Mouse (Mus musculus) brain, embryonic 14.5 days (tissue): ENCODE results near the gene Gm5773. TPM values are rescaled to one million over a fixed set of nuclear protein-coding genes. Genes with fewer than 3 reads are reported as not detected.
"Not testable (repeated sequence)": the region's sequence is repeated elsewhere in the genome, so short reads cannot be mapped to it uniquely, and the experiment has no call there.

Experiments used
- DNase-seq: peaks from one replicate; pipeline ENCODE4 v3.0.0-alpha.2; 2011; ENCODE audit warnings: low read depth
- polyA plus RNA-seq: library from polyadenylated mRNA; depleted of rRNA; stranded (reverse); fragments of >200 nt; gene quantifications from 2 replicates; pipeline ENCODE4 v1.2.3, GENCODE M21; 2012; rRNA removed

Gm5773 gene
- not detected in 2 replicates for polyA plus RNA-seq

DNA sequence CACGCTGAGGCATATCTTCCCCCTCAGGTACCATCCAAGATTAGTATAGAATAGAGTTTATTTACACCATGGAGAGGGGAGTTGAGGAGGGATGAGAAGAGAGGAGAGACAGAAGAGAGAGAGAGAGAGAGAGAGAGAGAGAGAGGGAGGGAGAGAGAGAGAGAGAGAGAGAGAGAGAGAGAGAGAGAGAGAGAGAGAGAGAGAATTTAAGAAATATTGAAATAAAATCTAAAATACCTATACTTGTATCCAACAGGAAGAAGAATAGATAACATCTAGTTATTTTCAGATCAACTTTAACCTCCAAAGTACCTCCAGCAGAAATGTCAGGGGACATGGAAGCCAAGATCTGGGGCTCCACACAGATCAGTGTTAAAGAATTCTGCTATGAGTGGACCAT, at the start of gene Gm5773:
Gene Gm5773 (plus strand): TSS at position 301 of the 400 bp plus-strand sequence.
- DNase-seq = not testable (repeated sequence)

DNA sequence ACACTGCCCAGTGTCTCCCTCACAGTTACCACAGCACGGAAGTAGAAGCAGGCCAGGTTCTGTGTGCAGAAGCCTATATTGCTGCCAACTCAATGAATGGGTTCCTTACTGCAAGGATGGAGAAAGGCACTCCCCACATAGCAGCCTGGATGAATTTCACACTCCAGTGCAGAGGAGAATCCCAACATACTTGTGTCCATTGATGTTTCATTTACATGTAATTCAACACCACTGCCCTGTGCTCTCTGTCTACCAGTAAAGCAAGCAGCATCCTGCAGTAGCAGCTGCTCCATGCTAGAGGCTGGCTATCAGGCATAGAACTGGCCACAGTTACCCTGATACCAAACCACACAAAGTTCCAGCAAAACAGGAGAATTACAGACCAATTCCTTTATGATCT, 27.3 kb upstream of the Gm5773 start:
- not testable (repeated sequence) for DNase-seq

DNA sequence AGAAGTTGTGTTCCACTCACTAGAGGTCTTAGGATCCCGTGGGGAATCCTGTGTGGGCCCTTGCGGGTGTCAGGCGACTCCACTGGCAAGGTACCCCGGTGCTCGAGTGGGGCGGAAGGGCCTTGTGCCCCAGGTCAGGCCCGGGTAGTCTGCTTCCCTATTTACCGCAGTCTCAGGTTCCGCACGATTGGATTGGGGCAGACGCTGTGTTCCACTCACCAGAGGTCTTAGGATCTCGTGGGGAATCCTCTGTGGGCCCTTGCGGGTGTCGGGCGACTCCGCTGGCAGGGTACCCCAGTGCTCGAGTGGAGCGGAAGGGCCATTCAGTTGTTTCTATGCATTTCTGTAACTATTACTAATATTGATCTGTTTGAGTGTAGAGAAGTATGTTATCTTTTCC, 18.8 kb upstream of the Gm5773 start:
- DNase-seq = not testable (repeated sequence)

DNA sequence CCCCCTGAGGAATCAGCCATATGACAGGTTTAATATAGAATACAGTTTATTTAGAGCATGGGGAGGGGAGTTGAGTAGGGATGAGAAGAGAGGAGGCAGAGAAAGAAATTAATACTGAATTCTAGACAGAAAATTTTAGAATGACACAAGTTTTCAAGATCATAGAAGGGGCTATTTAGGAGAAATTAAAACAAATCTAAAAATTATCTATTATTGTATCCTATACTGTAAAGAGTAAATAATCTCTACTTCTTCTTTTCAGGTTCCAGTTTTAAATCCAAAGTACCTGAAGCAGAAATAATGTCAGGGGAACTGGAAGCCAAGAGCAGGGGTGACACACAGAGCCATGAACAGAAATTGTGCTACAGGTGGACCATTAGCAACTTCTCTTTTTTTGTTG, 23.3 kb downstream of the Gm5773 start, which contains the start of gene Tdpoz4:
Gene Tdpoz4 (plus strand): TSS at position 301 of the 400 bp plus-strand sequence.
- DNase-seq = not testable (repeated sequence)

DNA sequence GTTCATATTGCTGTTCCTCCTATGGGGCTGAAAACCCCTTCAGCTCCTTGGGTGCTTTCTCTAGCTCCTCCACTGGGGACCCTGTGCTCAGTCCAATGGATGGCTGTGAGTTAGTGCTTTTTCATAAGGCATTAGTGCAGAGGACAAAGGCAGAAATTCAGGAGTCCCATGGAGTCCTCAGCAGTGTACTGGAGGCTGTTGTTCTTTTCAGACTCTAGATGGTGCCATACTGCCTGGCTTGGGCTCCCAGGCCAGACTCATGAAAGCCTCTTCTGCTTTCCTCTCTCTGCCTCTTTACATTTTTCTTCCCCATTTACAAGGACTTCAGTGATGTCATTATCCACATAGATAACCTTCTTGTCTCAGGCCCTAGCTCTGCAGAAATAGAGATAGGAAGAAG, 40.5 kb downstream of the Gm5773 start:
- peak; percentile 1 for DNase-seq

Other genes with a start within 250 kb of the Gm5773 start
- 58.6 and 70.5 TPM in 2 replicates for gene S100a10, start 217.9 kb upstream of the Gm5773 start, polyA plus RNA-seq
- not detected in 2 replicates for gene Tdpoz2, start 120.3 kb upstream of the Gm5773 start, polyA plus RNA-seq
- not detected in 2 replicates for gene Tdpoz1, start 96.7 kb upstream of the Gm5773 start, polyA plus RNA-seq
- not detected in 2 replicates for gene Gm37596, start 79.9 kb upstream of the Gm5773 start, polyA plus RNA-seq
- gene Tdpoz4, start 23.4 kb downstream of the Gm5773 start, polyA plus RNA-seq = not detected in 2 replicates
- not detected in 2 replicates for gene Tdpoz3, start 53.0 kb downstream of the Gm5773 start, polyA plus RNA-seq
- not detected in 2 replicates for gene Gm9117, start 170.5 kb downstream of the Gm5773 start, polyA plus RNA-seq
- not detected in 2 replicates for gene Tdpoz5, start 188.3 kb downstream of the Gm5773 start, polyA plus RNA-seq